Mouse (Mus musculus) cerebellum, postnatal 36 days (tissue): ENCODE measurements at regions not wholly inside any gene's neighbourhood (a gene's known extent, or its start where the extent isn't known, plus 50 kb on each side); places are given as distances from the start of the nearest gene placed in this dataset.

ENCODE experiments used
- DNase-seq, 2 experiments: peaks; one replicate each; pipeline ENCODE4 v3.0.0; 2021 to 2022; ENCODE audit warnings: mixed read lengths in 2 of 2

- DNase-seq, result no peak
Observed at GRCm38 (mm10) chr1:35936362-35937093, 131.7 kb upstream of the Hs6st1 start.

DNA sequence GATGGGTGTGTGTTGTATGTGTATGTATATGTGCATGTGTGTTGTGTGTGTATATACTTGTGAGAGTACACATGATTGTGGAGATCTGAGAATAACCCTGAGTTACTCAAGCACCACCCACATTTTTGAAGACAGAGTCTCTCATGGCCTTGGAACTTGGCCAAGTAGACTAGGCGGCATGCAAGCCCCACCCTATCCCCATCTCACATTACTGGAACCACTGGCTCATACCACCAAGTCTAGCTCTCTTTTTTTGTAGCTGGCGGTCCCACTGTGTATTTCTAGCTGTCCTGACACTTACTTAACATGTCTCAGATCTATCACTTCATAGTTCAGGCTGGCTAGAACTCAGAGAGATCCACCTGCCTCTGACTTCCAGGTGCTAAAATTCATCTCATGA lies 128.0 kb upstream of the Hs6st1 start:
- DNase-seq, result no peak

- no peak for DNase-seq
Observed at GRCm38 (mm10) chr1:35941642-35942077, 126.5 kb upstream of the Hs6st1 start.

DNA sequence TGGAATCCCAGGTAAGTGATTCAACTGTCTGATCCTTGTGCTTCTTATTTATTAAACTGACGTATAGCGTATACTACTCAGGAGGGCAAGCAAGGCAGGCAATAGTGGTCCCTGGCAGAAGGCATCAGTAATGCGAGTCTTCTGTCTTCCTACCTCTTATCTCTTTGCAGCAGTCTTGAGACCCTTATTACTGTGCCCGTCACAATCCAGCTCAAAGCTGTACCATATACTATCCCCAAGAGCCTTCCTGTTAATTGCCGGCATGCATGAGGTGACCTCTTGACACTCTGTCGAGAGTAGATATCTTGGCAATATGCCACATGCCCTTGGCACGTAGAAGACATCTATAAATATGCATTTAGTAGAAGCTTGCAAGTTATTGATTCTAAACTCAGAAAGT lies 126.0 kb upstream of the Hs6st1 start:
- no peak for DNase-seq

DNA sequence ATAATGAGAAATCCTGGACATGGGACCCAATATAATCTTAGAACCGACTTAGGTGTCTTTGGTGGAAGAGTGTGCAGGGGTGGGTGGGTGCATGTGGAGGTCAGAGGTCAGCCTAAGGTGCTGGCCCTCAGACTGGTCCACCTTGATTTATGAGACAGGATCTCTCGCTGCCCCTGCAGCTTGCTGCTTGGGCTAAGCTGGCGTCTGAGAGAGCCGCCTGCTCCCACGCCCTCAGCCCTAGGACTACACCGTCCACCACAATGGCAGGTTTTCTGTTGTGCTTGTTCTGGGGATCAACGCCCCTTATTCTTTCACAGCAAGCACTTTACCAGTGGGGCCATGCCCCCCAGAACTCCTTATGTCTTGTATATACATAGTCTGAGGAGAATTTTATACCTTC lies 124.4 kb upstream of the Hs6st1 start:
- no peak for DNase-seq

- DNase-seq, result no peak
Observed at GRCm38 (mm10) chr1:35944376-35944775, 123.8 kb upstream of the Hs6st1 start.

- DNase-seq, result no peak
Observed at GRCm38 (mm10) chr1:35944849-35945248, 123.4 kb upstream of the Hs6st1 start.

- DNase-seq, result no peak
Observed at GRCm38 (mm10) chr1:35945596-35945995, 122.6 kb upstream of the Hs6st1 start.

GRCm38 (mm10) chr1:35948104-35948503 lies 120.1 kb upstream of the Hs6st1 start:
- DNase-seq, result no peak

GRCm38 (mm10) chr1:35951082-35951481 lies 117.1 kb upstream of the Hs6st1 start:
- no peak for DNase-seq

DNA sequence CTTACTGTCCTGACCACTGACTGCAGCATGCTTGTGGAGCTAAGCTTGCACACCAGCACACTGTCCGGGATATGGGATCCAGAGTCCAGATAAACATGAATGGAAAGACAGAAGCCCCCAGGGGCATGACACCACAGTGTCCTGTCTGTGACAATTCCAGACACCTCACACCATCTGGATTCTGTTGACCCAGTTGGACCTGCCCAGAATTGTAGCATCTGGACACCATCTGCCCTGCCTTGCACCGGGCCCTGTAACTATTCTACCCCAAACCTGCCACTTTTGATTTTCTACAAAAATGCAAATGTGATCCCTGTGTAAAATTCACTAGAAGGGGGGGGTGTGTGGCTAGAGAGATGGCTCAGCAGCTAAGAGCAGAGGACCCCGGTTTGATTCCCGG lies 114.5 kb upstream of the Hs6st1 start:
- no peak for DNase-seq

- DNase-seq, result no peak
Observed at GRCm38 (mm10) chr1:35957425-35958372, 110.5 kb upstream of the Hs6st1 start.

DNA sequence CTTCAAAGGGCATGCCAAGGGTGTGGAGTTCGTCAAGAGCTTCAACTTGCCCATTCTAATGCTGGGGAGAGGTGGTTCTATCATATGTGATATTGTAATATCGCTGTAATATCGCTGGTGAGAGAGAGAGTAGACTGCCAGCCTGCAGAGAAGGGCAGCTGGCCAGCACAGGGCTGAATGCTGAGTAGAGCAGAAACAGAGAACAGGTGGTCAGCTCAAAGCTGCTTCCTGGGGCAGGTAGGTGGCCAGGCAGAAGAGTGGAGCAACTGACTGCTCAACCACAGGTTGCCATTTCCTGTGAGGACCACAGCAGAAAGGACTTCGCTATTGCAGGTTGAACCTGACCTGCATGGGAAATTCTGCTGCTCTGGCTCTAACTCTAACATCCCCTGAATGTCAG lies 108.5 kb upstream of the Hs6st1 start:
- DNase-seq, result peak; percentile 79 to 85

DNA sequence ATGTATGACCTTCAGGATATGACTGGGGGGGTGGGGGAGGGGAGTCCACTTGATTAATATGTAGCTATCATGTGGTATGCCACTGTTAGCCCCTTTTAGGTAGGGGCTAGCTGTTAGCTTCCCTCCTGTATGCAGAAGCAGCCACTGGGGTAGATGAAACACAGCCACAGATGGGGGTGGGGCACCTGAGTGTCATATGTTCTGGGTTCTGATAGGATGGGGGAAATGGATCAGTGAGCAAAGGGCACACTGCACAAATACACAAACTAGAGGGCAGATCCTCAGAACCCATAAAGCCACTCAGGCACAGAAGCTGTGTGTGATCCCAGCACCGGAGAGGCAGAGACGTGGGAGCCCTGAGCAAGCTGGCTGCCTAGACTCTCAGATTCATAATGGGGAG lies 107.4 kb upstream of the Hs6st1 start:
- no peak for DNase-seq

GRCm38 (mm10) chr1:35961923-35962322 lies 106.3 kb upstream of the Hs6st1 start:
- no peak for DNase-seq

DNA sequence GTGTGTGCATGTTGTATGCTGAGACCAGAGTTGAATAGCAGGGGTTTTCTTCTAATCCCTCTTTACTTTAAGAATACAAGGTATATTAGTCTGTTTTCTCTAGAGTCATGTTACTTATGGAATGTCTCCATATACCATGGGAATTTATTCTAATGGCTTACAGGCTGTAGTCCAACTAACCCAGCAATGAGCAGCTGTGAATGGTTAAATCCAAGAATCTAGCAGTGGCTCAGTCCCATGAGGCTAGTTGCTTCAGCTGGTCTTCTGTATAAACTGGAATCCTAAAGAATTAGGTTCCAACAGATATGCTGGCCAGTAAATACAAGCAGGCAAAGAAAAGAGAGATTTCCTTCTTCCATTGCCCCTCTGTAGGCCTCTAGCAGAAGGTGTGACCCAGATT lies 99.7 kb upstream of the Hs6st1 start:
- DNase-seq, result no peak

GRCm38 (mm10) chr1:35971435-35972189 lies 96.6 kb upstream of the Hs6st1 start:
- DNase-seq, result no peak

DNA sequence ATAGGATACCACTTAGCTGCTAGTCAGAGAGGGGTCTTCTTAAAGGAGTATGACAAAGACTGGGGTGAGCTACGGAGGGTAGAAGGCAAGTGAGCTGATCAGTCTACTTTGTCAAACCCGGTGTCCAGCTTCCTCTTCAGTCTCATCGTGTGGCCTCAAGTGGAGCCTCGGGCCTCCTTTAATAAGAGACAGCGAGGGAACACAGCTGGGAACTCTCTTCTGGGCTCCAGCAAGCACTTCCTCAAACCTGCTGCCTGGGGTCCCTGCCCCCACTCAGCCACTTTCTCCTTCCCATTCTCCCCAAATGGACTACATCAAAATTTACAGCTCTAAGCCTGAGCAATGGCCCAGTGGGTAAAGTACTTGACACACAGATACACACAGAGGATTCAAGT lies 96.0 kb upstream of the Hs6st1 start:
- DNase-seq, result no peak

- no peak for DNase-seq
Observed at GRCm38 (mm10) chr1:35973386-35973785, 94.8 kb upstream of the Hs6st1 start.

DNA sequence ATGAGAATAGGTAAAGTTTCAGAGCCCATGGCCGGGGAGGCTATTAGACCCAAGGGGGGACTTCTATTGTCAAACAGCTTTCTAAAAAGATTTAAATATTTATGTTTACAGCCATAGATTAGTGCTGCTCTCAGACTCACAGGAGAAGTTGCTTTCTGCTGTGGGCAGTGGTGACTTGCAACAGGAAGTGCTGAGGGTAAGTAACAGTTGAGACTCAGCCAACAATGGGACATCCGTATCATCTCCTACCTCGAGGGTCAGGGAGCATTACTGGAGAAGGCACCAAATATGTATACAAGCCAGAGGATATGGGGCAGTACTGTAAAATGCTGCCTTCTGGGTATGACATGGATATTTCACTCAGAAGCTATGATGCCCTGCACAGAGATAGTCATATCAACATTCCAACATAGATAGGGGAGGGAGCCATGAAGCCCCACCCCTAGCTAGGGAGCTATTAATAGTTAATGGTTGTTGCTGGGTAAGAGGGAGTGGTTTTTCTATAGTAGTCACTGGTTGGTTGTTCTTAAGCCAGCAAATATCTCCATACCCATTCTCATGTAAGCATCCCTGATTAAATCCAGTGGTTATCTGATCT lies 92.5 kb upstream of the Hs6st1 start:
- no peak for DNase-seq

DNA sequence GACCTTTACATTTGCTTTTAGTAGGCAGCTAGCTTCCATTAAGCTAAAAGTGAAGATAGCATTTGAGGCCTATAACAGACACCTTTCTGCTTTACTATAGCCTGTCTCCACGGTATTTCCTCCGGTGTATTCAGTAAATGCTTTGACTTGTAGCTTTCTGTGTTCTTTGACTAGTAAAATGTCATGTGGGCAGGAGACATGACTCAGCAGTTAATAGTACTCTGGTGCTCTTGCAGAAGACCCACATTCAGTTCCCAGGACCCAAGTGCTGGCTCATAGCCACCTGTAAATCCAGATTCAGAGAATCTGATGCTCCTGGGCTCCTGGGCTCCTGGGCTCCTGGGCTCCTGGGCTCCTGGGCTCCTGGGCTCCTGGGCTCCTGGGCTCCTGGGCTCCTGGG lies 91.7 kb upstream of the Hs6st1 start:
- no peak for DNase-seq

DNA sequence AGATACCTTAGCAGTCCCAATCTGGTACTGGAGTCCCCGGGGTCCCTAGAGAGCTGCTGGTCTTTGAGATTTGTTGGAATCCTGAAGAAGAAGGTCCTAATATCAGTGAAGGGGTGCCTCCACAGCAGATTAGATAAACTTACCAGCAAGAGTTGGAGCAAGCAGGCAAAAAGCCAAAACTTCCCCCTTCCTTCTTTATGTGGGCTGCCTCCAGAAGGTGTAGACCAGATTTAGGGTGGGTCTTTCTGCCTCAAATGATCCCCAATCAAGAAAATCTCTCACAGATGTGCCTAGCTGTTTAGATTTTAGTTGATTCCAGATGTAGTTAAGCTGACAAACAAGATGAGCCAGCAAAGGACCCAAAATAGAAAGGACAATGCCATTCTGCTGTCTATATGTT lies 90.1 kb upstream of the Hs6st1 start:
- DNase-seq, result no peak

DNA sequence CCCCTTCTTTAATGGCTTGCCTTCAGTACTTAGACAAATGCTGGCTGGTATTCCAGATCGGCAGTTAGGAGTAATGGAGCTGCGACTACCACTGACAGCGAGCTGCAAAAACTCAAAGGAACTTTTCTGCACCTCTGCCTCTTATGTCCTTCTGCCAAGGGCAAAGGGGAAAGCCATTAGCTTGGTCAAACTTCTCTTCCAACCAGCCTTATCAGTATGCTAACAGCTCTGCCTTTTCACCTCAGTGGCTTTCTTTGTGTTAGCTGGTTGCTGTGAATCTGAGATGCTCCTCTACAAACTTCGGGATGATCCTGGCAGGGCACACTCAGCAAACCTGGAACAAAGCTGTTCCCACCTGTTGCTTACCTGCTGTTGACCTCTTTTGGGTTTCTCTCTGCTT lies 89.4 kb upstream of the Hs6st1 start:
- DNase-seq, result peak in 1 of 2 experiments; percentile 24
